Mouse (Mus musculus) c-Kit-positive CD71-positive TER-119-negative erythroid progenitor cells, embryonic 14.5 days (primary cell): ENCODE data around the gene Wdr76.
"Not testable (repeated sequence)": the region's sequence is repeated elsewhere in the genome, so short reads cannot be mapped to it uniquely, and the experiment has no call there.

ENCODE experiments used
- DNase-seq: peaks from one replicate; pipeline ENCODE4 v3.0.0-alpha.2; 2013; ENCODE audit warnings: low read depth

Wdr76 gene

GRCm38 (mm10) chr2:121518711-121519110 lies 12.2 kb downstream of the Wdr76 start:
- DNase-seq = not testable (repeated sequence)

- DNase-seq = peak; percentile 45
Measured at GRCm38 (mm10) chr2:121522006-121522405, 15.5 kb downstream of the Wdr76 start.

- DNase-seq = not testable (repeated sequence)
Measured at GRCm38 (mm10) chr2:121522830-121523229, 16.3 kb downstream of the Wdr76 start.

- DNase-seq = no peak
Measured at GRCm38 (mm10) chr2:121525056-121525455, 18.5 kb downstream of the Wdr76 start.

GRCm38 (mm10) chr2:121544829-121545228 lies 38.3 kb downstream of the Wdr76 start:
- DNase-seq = no peak

- DNase-seq = no peak
Measured at GRCm38 (mm10) chr2:121549630-121550029, 43.1 kb downstream of the Wdr76 start.

- no peak for DNase-seq
Measured at GRCm38 (mm10) chr2:121551271-121551670, 44.7 kb downstream of the Wdr76 start.

GRCm38 (mm10) chr2:121563117-121563516 lies 56.6 kb downstream of the Wdr76 start:
- peak; percentile 30 for DNase-seq

GRCm38 (mm10) chr2:121565911-121566310 lies 59.4 kb downstream of the Wdr76 start:
- DNase-seq = no peak

- no peak for DNase-seq
Measured at GRCm38 (mm10) chr2:121570049-121570448, 63.5 kb downstream of the Wdr76 start.

- no peak for DNase-seq
Measured at GRCm38 (mm10) chr2:121570999-121571655, 64.6 kb downstream of the Wdr76 start.

- peak; percentile 50 for DNase-seq
Measured at GRCm38 (mm10) chr2:121571780-121572179, 65.3 kb downstream of the Wdr76 start.

- DNase-seq = no peak
Measured at GRCm38 (mm10) chr2:121574066-121574630, 67.6 kb downstream of the Wdr76 start.

GRCm38 (mm10) chr2:121575741-121576201 lies 69.2 kb downstream of the Wdr76 start:
- DNase-seq = no peak

- no peak for DNase-seq
Measured at GRCm38 (mm10) chr2:121582809-121583376, 76.4 kb downstream of the Wdr76 start.

GRCm38 (mm10) chr2:121583468-121584116 lies 77.1 kb downstream of the Wdr76 start:
- no peak for DNase-seq

GRCm38 (mm10) chr2:121584705-121585104 lies 78.2 kb downstream of the Wdr76 start:
- DNase-seq = no peak

- DNase-seq = peak; percentile 29
Measured at GRCm38 (mm10) chr2:121587523-121588308, 81.2 kb downstream of the Wdr76 start.

GRCm38 (mm10) chr2:121588309-121588694 lies 81.8 kb downstream of the Wdr76 start:
- DNase-seq = no peak

- no peak for DNase-seq
Measured at GRCm38 (mm10) chr2:121594131-121594530, 87.6 kb downstream of the Wdr76 start.
